Mouse (Mus musculus) G1E (cell line): ENCODE results near the gene Apoa1. TPM values are rescaled to one million over a fixed set of nuclear protein-coding genes. Genes with fewer than 3 reads are reported as not detected.
A peak's percentile ranks its signal among the peaks of the same experiment; 100 is the strongest.

Experiments used
- ATAC-seq: 2 replicates; pipeline ENCODE4 v1.8.0; 2016; ENCODE audit warnings: mild to moderate bottlenecking; ENCODE audit not compliant: insufficient number of reproducible peaks, poor library complexity, low FRiP score, severe bottlenecking; ENCODE audit errors: extremely low read depth
- DNase-seq: peaks from one replicate; pipeline ENCODE4 v3.0.0; 2012; ENCODE audit warnings: low spot score
- H3K27me3 ChIP-seq: 2 replicates; pipeline ENCODE4 v1.6.1; 2012; ENCODE audit warnings: mild to moderate bottlenecking, low read length, inconsistent platforms; ENCODE audit not compliant: insufficient read depth
- H3K36me3 ChIP-seq: replicated peaks from 2 replicates; pipeline ENCODE3; 2012; ENCODE audit warnings: mild to moderate bottlenecking, inconsistent platforms
- H3K4me1 ChIP-seq: 2 replicates; pipeline ENCODE4 v1.6.1; 2012; ENCODE audit warnings: low read depth, low read length, inconsistent platforms, mixed read lengths; ENCODE audit not compliant: insufficient read depth
- H3K4me3 ChIP-seq: 2 replicates; pipeline ENCODE4 v1.5.1; 2012; ENCODE audit warnings: low read depth, mild to moderate bottlenecking, inconsistent platforms, low read length, moderate library complexity, mixed read lengths
- H3K9me3 ChIP-seq: replicated peaks from 2 replicates; pipeline ENCODE4 v1.6.1; 2012; ENCODE audit warnings: inconsistent platforms
- CTCF ChIP-seq: IDR thresholded peaks from 2 replicates; pipeline ENCODE4 v1.5.1; 2012; ENCODE audit warnings: low read depth, low read length, inconsistent platforms, mixed read lengths
- GATA1 ChIP-seq: IDR thresholded peaks from 2 replicates; pipeline ENCODE4 v1.6.1; 2012; ENCODE audit warnings: borderline replicate concordance, low read length, inconsistent platforms, mixed read lengths
- GATA2 ChIP-seq: IDR thresholded peaks from 2 replicates; pipeline ENCODE4 v1.6.1; 2012; ENCODE audit warnings: low read depth, low read length, inconsistent platforms, borderline replicate concordance
- POLR2AphosphoS5 ChIP-seq: IDR thresholded peaks from 2 replicates; pipeline ENCODE4 v1.6.1; 2012; ENCODE audit warnings: low read depth, low read length, inconsistent platforms; ENCODE audit not compliant: insufficient replicate concordance
- TAL1 ChIP-seq: conservative IDR thresholded peaks from 2 replicates; pipeline ENCODE4 v1.6.1; 2012; ENCODE audit warnings: low read depth, low read length, inconsistent platforms, mixed read lengths
- polyA plus RNA-seq: library from polyadenylated mRNA; stranded (reverse); fragments of >175 nt; gene quantifications from 2 replicates; pipeline ENCODE4 v1.2.3, GENCODE M21; 2012
- total RNA-seq, 2 experiments: library from RNA; stranded (forward) in 1 of 2; stranded (reverse) in 1 of 2; fragments of 200-1000 nt in 1 of 2; fragments of >200 nt in 1 of 2; fragmentation: Nextera tagmentation in 1 of 2; gene quantifications; 2 replicates each; pipeline ENCODE4 v1.2.3; 2014 to 2017

Apoa1 gene
- total RNA-seq (2014; fragmentation: Nextera tagmentation) (not detected in 2 replicates), total RNA-seq (2017) (not detected in 2 replicates), polyA plus RNA-seq (0.41 and 1.5 TPM in 2 replicates)

DNA sequence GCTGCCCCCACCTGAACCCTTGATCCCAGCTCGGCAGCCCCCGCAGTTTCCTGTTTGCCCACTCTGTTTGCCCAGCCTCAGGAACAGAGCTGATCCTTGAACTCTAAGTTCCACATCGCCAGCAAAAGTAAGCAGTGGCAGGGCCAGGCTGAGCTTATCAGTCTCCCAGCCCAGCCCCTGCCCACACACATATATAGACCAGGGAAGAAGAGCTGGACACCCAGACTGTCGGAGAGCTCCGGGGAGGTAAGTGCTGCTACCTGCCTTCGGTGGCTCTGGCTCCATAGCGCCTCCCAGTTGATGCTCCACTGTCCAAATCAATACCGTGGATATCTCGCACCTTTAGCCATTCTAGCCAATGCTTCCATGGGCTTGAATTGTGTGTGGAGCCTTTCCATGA, at the start of gene Apoa1:
Apoa1 (plus strand) TSS at position 90 of the 400 bp plus-strand sequence.
- H3K4me3 ChIP-seq, result no peak within 1 kb of the TSS
- H3K9me3 ChIP-seq, result no peaks in the 10 kb centered on the region
- DNase-seq (no peak), ATAC-seq (no peak)
- peaks cover 33% of the 10 kb centered on the region for H3K27me3 ChIP-seq
- peaks cover 18% of the 10 kb centered on the region for H3K36me3 ChIP-seq
- TF ChIP-seq GATA2, result no peak
- TF ChIP-seq POLR2AphosphoS5, result no peak
- no peak for TF ChIP-seq CTCF
- no peak for TF ChIP-seq GATA1
- TF ChIP-seq TAL1, result no peak
- H3K4me1 ChIP-seq, result peaks cover 58% of the 10 kb centered on the region

DNA sequence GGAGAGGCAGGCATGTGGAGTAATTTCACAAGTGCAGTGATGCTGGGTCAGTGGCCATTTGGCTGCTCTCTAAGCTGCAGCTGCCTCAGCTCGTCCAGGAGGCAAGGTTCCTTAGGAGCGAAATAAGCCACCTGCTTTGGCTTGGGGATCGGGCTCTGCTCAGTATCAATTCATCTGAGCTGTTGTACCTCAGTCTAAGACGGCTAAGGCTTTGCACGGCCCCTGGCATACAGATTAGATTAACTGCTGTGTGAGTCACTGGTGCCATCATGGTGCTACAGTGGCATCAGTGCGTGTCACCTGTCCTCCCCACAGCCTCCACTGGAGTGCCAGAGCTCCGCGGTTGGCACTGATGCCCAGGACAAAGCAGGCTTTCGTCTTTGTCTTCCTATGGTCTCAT, 49.8 kb upstream of the Apoa1 start:
- Histone ChIP-seq H3K9me3 (no peaks in the 10 kb centered on the region), H3K27me3 (no peaks in the 10 kb centered on the region), H3K36me3 (peaks cover 76% of the 10 kb centered on the region), H3K4me3 (no peak overlapping the region), H3K4me1 (peaks cover 51% of the 10 kb centered on the region)
- no peak for ATAC-seq
- no peak for DNase-seq
- no peak for TF ChIP-seq TAL1
- no peak for TF ChIP-seq CTCF
- no peak for TF ChIP-seq GATA2
- TF ChIP-seq POLR2AphosphoS5, result no peak
- no peak for TF ChIP-seq GATA1

DNA sequence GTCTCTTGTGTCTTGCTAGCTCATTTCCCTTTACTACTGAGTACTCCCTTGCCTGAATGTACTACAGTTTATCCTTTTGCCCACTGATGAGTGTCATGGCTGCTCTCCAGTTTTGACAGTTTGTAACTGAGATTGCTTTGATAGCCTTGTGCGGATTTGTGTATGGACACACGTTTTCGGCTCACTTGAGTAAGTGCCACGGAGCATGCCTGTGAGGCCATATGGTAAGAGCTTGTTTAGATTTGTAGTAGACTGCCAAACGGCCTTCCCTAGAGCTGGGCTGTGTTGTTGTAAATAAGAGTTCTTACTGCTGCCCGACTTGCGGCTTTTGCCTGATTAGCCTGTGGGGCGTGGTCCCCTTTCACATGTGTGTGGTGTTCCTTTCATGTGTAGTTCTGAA, 47.1 kb upstream of the Apoa1 start:
- peaks cover 31% of the 10 kb centered on the region for H3K4me1 ChIP-seq
- H3K27me3 ChIP-seq, result no peaks in the 10 kb centered on the region
- no peaks in the 10 kb centered on the region for H3K9me3 ChIP-seq
- ATAC-seq (no peak), DNase-seq (no peak)
- TF ChIP-seq TAL1 (no peak), POLR2AphosphoS5 (no peak), CTCF (no peak), GATA1 (no peak), GATA2 (no peak)
- H3K36me3 ChIP-seq, result peaks cover 88% of the 10 kb centered on the region
- H3K4me3 ChIP-seq, result no peak overlapping the region

DNA sequence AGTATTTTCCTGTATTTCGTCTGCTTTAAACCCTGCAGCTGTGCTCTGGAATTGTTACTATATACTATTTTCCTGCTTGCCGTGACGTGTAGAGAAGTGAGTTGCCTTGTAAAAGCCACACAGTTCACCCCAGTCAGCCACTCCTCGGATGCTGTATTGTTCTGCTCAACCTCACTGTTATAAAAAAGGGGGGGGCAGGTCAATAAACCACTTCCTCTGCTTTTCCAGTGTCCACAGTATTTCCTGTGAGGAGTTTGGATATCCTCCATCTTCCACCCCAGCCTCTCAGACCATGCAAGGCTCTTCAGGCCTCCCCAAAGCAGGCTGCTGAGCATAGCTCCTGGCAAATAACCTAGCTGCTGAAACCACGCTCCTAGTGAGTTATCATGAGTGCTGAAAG, 43.8 kb upstream of the Apoa1 start:
- no peak for DNase-seq
- H3K4me1 ChIP-seq, result peaks cover 15% of the 10 kb centered on the region
- no peaks in the 10 kb centered on the region for H3K9me3 ChIP-seq
- H3K36me3 ChIP-seq, result peaks cover 87% of the 10 kb centered on the region
- ATAC-seq, result no peak
- H3K27me3 ChIP-seq, result no peaks in the 10 kb centered on the region
- TF ChIP-seq GATA1 (no peak), CTCF (no peak), POLR2AphosphoS5 (no peak)
- no peak overlapping the region for H3K4me3 ChIP-seq

DNA sequence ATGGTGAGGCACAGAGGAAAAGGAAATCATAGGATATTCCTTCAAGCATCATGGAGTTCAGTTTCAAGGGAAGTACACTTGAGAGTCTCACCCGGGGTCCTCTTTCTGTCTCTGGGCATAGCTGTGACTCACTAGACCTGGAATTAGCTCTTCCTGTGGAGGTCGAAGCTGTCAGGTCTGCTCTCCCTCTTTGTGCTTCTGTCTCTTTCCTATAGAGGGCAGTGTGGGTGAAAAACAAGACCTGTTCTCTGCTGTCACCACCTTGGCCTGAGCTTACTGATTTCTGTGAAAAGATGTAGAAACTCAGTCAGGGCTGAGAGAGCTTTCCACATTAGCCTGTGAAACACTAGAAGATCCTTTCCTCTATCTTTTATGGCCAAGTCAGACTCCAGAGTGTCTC, 43.2 kb upstream of the Apoa1 start:
- Histone ChIP-seq H3K27me3 (no peaks in the 10 kb centered on the region), H3K4me1 (peaks cover 12% of the 10 kb centered on the region), H3K4me3 (no peak overlapping the region), H3K9me3 (no peaks in the 10 kb centered on the region), H3K36me3 (peaks cover 86% of the 10 kb centered on the region)
- TF ChIP-seq CTCF (peak; percentile 40; the same call in 1 of the 2 replicates), GATA1 (no peak)
- ATAC-seq (0 out of 2 replicates have a peak, but pooled peaks have one; percentile 28), DNase-seq (no peak)

DNA sequence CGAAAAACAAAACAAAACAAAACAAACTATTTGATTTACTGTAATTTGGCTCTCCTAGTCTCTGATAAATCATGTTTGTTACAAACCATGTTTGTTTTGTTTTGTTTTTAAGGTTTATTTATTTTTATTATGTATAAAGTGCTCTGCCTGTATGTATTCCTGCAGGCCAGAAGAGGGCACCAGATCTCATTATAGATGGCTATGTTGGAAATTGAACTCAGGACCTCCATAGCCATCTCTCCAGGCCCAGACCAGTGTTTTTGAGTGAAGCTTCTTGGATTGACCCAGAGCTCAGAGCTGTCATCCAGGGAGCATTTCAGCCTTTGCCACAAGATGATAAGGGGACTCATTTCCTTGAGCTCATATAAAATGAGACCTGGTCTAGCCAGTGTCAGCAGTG, 42.0 kb upstream of the Apoa1 start:
- TF ChIP-seq GATA1 (no peak), GATA2 (no peak), CTCF (peak; percentile 15; the same call in 1 of the 2 replicates)
- DNase-seq, result no peak
- Histone ChIP-seq H3K36me3 (peaks cover 86% of the 10 kb centered on the region), H3K4me1 (peaks cover 14% of the 10 kb centered on the region), H3K27me3 (no peaks in the 10 kb centered on the region), H3K9me3 (no peaks in the 10 kb centered on the region), H3K4me3 (no peak overlapping the region)
- no peak for ATAC-seq

DNA sequence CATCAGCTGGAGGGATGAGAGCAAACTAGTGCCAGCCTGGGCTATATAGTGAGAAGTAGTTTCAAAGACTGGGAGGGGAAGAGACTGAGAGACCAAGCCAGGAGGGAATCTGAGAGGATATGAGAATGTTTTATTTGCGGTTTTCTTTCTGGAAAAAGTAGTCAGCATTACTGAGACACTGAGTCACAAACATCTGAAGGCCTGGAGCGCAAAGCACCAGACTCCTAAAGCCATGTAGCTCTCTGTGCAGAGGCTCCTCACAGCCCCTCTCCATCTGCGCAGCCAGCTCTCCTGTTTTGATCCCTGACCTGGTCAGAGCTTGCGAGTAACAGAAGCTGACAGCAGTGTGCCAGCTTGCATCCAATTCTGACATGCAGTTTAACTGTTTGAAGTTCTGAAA, 40.0 kb upstream of the Apoa1 start:
- Histone ChIP-seq H3K27me3 (no peaks in the 10 kb centered on the region), H3K36me3 (peaks cover 75% of the 10 kb centered on the region), H3K4me1 (peaks cover 14% of the 10 kb centered on the region), H3K4me3 (no peak overlapping the region), H3K9me3 (no peaks in the 10 kb centered on the region)
- no peak for TF ChIP-seq POLR2AphosphoS5
- no peak for TF ChIP-seq CTCF
- no peak for TF ChIP-seq GATA1
- TF ChIP-seq GATA2, result no peak
- TF ChIP-seq TAL1, result no peak
- no peak for DNase-seq
- ATAC-seq, result no peak
